Mouse (Mus musculus) ovary, postnatal 36 days (tissue): ENCODE results near the gene Gm28038.
A peak's percentile ranks its signal among the peaks of the same experiment; 100 is the strongest.

ENCODE experiments used
- DNase-seq: peaks from one replicate; pipeline ENCODE4 v3.0.0; 2022; ENCODE audit warnings: low spot score, mixed read lengths

Gene Gm28038

GRCm38 (mm10) chr2:30285416-30286181, 4.8 kb downstream of the Gm28038 start:
- no peak for DNase-seq

- peak; percentile 96 for DNase-seq
Observed at GRCm38 (mm10) chr2:30286192-30287026, 5.6 kb downstream of the Gm28038 start, which contains the start of the genes Dolk and Nup188. Dolk (minus strand) TSS chr2:30286334. Nup188 (plus strand) TSS chr2:30286397.

GRCm38 (mm10) chr2:30287027-30287373, 6.2 kb downstream of the Gm28038 start:
- DNase-seq: no peak

GRCm38 (mm10) chr2:30299525-30299924, 18.7 kb downstream of the Gm28038 start:
- no peak for DNase-seq

GRCm38 (mm10) chr2:30299966-30300365, 19.1 kb downstream of the Gm28038 start:
- DNase-seq: no peak

- no peak for DNase-seq
Observed at GRCm38 (mm10) chr2:30306087-30306486, 25.2 kb downstream of the Gm28038 start.

GRCm38 (mm10) chr2:30309351-30309750, 28.5 kb downstream of the Gm28038 start:
- DNase-seq: no peak

- no peak for DNase-seq
Observed at GRCm38 (mm10) chr2:30311481-30311880, 30.6 kb downstream of the Gm28038 start.

GRCm38 (mm10) chr2:30316136-30316535, 35.3 kb downstream of the Gm28038 start:
- no peak for DNase-seq

GRCm38 (mm10) chr2:30316955-30317354, 36.1 kb downstream of the Gm28038 start:
- no peak for DNase-seq

GRCm38 (mm10) chr2:30319260-30319659, 38.4 kb downstream of the Gm28038 start:
- no peak for DNase-seq

- no peak for DNase-seq
Observed at GRCm38 (mm10) chr2:30323111-30323510, 42.3 kb downstream of the Gm28038 start.

- DNase-seq: no peak
Observed at GRCm38 (mm10) chr2:30325296-30325695, 44.5 kb downstream of the Gm28038 start.

- DNase-seq: no peak
Observed at GRCm38 (mm10) chr2:30327276-30327675, 46.4 kb downstream of the Gm28038 start.

GRCm38 (mm10) chr2:30328791-30329190, 47.9 kb downstream of the Gm28038 start:
- no peak for DNase-seq

- no peak for DNase-seq
Observed at GRCm38 (mm10) chr2:30335324-30335723, 54.5 kb downstream of the Gm28038 start.

- no peak for DNase-seq
Observed at GRCm38 (mm10) chr2:30336174-30336915, 55.5 kb downstream of the Gm28038 start.

GRCm38 (mm10) chr2:30337179-30337578, 56.3 kb downstream of the Gm28038 start:
- no peak for DNase-seq

- no peak for DNase-seq
Observed at GRCm38 (mm10) chr2:30342061-30342460, 61.2 kb downstream of the Gm28038 start.

GRCm38 (mm10) chr2:30342544-30342943, 61.7 kb downstream of the Gm28038 start:
- DNase-seq: no peak

- peak; percentile 51 for DNase-seq
Observed at GRCm38 (mm10) chr2:30343601-30344137, 62.8 kb downstream of the Gm28038 start.
